8 mouse cellular contexts compared by ENCODE assay signal in the genomic region with DNA sequence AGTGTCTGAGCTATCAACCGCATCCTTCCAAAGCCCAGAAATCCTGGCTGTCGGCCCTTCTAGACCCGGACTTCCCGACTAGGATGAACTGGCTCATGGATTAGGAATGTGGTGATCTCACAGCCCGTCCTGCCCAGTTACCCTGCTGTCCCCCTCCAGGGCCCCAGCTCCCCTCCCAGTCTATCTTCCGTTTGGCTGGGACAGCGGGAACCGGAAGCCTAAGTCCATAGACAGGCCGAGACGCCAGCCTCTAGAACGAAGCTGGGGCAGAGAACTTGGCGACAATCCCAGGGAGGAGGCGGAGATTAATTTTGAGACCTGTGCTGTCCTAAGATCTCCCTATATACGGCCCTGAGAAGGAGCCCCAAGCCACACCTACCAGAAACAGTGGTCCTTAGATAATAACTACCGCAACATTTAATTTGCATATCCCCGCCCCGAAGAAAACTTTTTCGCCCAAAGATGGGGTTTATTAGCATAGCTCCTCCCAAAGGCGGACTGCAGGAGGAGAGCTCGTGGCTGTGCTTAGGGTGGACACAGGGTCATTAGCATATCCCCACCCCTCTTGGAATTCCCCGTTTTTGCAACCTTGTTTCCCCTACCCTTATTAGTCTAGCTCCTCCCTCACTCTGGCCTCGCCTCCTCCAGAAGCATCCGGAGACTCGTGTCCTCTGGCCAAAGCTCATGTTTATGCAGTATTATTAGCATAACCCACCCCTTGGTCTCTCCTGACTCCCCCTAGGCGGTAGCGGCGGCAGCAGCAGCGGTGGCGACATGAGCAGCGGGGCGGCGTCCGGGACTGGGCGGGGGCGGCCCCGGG. TPM values are rescaled to one million over a fixed set of nuclear protein-coding genes. Genes with fewer than 3 reads are reported as not detected.
DNase-seq lines count a peak whose midpoint lies in the region; ATAC-seq and TF ChIP-seq lines count a peak whose summit lies in the region.

A gene (plus strand): TSS at position 720 of the 820 bp plus-strand sequence.

- WGBS in forebrain, embryonic 13.5 days, result under 1% methylated on average over 36 of the region's 36 CpGs
- WGBS in large intestine, adult 2 months, result under 1% methylated on average over 36 of the region's 36 CpGs
- WGBS in liver, postnatal 0 days (ENCODE audit: insufficient replicate concordance), result under 1% methylated on average over 36 of the region's 36 CpGs
- WGBS in neural tube, embryonic 14.5 days, result under 1% methylated on average over 36 of the region's 36 CpGs

- peaks cover 59% of the 10 kb centered on the region for H3K4me1 ChIP-seq in E14TG2a.4 (replicated peaks; ENCODE audit: low read depth, low read length)
- peaks cover 37% of the 10 kb centered on the region for H3K4me1 ChIP-seq in forebrain, embryonic 13.5 days
- H3K4me1 ChIP-seq in liver, postnatal 0 days (ENCODE audit: insufficient read depth), result peaks cover 19% of the 10 kb centered on the region
- peaks cover 13% of the 10 kb centered on the region; the same call in 1 of the 2 replicates for H3K4me1 ChIP-seq in neural tube, embryonic 14.5 days (ENCODE audit: control insufficient read depth, insufficient read depth, low read length)

- peak; percentile 70 for TF ChIP-seq EP300 in liver, postnatal 0 days (IDR thresholded peaks at IDR 0.05; ENCODE audit: low read depth)

- H3K4me2 ChIP-seq in forebrain, embryonic 13.5 days, result peak within 1 kb of the TSS; percentile 77
- H3K4me2 ChIP-seq in liver, postnatal 0 days (ENCODE audit: low read depth, low read length), result peak within 1 kb of the TSS; percentile 99
- H3K4me2 ChIP-seq in neural tube, embryonic 14.5 days (ENCODE audit: low read depth, low read length), result peak within 1 kb of the TSS; percentile 89

- peak; percentile 98 for DNase-seq in c-Kit-positive CD71-positive TER-119-positive erythroid progenitor cells, embryonic 14.5 days (ENCODE audit: low spot score)
- DNase-seq in heart, postnatal 10 days, result peak; percentile 96
- peak; percentile 99 for DNase-seq in large intestine, adult 2 months (ENCODE audit: low read depth, low spot score)
- DNase-seq in liver, postnatal 0 days, result peak; percentile 89
- peak; percentile 89 for DNase-seq in testis, postnatal 10 days (ENCODE audit: low spot score)

- H3K27ac ChIP-seq in forebrain, embryonic 13.5 days, result peak within 1 kb of the TSS; percentile 85
- H3K27ac ChIP-seq in liver, postnatal 0 days (ENCODE audit: low read depth), result peak within 1 kb of the TSS; percentile 98
- H3K27ac ChIP-seq in neural tube, embryonic 14.5 days (ENCODE audit: low read depth, low read length), result peak within 1 kb of the TSS; percentile 83

- peaks cover 28% of the 10 kb centered on the region for H3K36me3 ChIP-seq in E14TG2a.4 (ENCODE audit: insufficient read depth, low read length)
- H3K36me3 ChIP-seq in forebrain, embryonic 13.5 days (ENCODE audit: poor library complexity, severe bottlenecking), result peaks cover 12% of the 10 kb centered on the region
- H3K36me3 ChIP-seq in liver, postnatal 0 days (replicated peaks; ENCODE audit: insufficient read depth, low read length), result peaks cover 13% of the 10 kb centered on the region
- H3K36me3 ChIP-seq in neural tube, embryonic 14.5 days (ENCODE audit: control insufficient read depth, insufficient read depth, low read length), result peaks cover 4% of the 10 kb centered on the region

- TF ChIP-seq CTCF in E14TG2a.4 (conservative IDR thresholded peaks at IDR 0.05; ENCODE audit: low read length), result no peak
- peak; percentile 37 for TF ChIP-seq CTCF in liver, postnatal 0 days (IDR thresholded peaks at IDR 0.05; ENCODE audit: low read depth)

- H3K4me3 ChIP-seq in E14TG2a.4 (replicated peaks; ENCODE audit: low read length), result peak within 1 kb of the TSS; percentile 99
- peak within 1 kb of the TSS; percentile 47 for H3K4me3 ChIP-seq in forebrain, embryonic 13.5 days
- H3K4me3 ChIP-seq in liver, postnatal 0 days (ENCODE audit: low read depth, low read length), result peak within 1 kb of the TSS; percentile 93
- peak within 1 kb of the TSS; percentile 55 for H3K4me3 ChIP-seq in neural tube, embryonic 14.5 days (ENCODE audit: low read depth, low read length)

- intact Hi-C loops in heart, postnatal 10 days (cut with DNase I), result no loop called here

- peak within 1 kb of the TSS; percentile 65 for H3K9ac ChIP-seq in forebrain, embryonic 13.5 days
- peak within 1 kb of the TSS; percentile 85 for H3K9ac ChIP-seq in liver, postnatal 0 days (replicated peaks)
- H3K9ac ChIP-seq in neural tube, embryonic 14.5 days (replicated peaks; ENCODE audit: low read depth, low read length), result peak within 1 kb of the TSS; percentile 57

- no peaks in the 10 kb centered on the region; the same call in 1 of the 2 replicates for H3K27me3 ChIP-seq in E14TG2a.4 (ENCODE audit: insufficient read depth, low read length)
- peaks cover 26% of the 10 kb centered on the region for H3K27me3 ChIP-seq in forebrain, embryonic 13.5 days
- H3K27me3 ChIP-seq in liver, postnatal 0 days (ENCODE audit: insufficient read depth, low read length), result no peaks in the 10 kb centered on the region
- H3K27me3 ChIP-seq in neural tube, embryonic 14.5 days (ENCODE audit: control insufficient read depth, insufficient read depth, low read length), result no peaks in the 10 kb centered on the region

- H3K9me3 ChIP-seq in E14TG2a.4 (ENCODE audit: low read length), result no peaks in the 10 kb centered on the region
- H3K9me3 ChIP-seq in forebrain, embryonic 13.5 days (replicated peaks), result no peaks in the 10 kb centered on the region
- no peaks in the 10 kb centered on the region for H3K9me3 ChIP-seq in liver, postnatal 0 days (ENCODE audit: low read length)
- H3K9me3 ChIP-seq in neural tube, embryonic 14.5 days (ENCODE audit: control insufficient read depth, low read length), result no peaks in the 10 kb centered on the region

- peak; percentile 70 for ATAC-seq in forebrain, embryonic 13.5 days
- peak; percentile 86 for ATAC-seq in liver, postnatal 0 days
- peak; percentile 75 for ATAC-seq in neural tube, embryonic 14.5 days (ENCODE audit: low read depth)

RNA-seq across cellular contexts. Expression of the gene that starts here (rescaled TPM):
- 9.4 and 10.2 TPM in 2 replicates for polyA plus RNA-seq in forebrain, embryonic 13.5 days (2015; fragmentation: Nextera tagmentation; extraction: Ambion mirVana)
- 10 to 100 TPM; 71.6 to 75.7 TPM for total RNA-seq in heart, postnatal 10 days (2021)
- polyA plus RNA-seq in large intestine, adult 2 months (2012; rRNA removed), result 112 and 124 TPM in 2 replicates
- polyA plus RNA-seq in liver, postnatal 0 days (2015; fragmentation: Nextera tagmentation; extraction: Ambion mirVana), result 25.4 and 31.4 TPM in 2 replicates
- polyA plus RNA-seq in neural tube, embryonic 14.5 days (2014; fragmentation: Nextera tagmentation; extraction: Ambion mirVana), result 9.0 and 13.7 TPM in 2 replicates

Comparison
In these comparisons a context has a peak if more than half of its experiments do, and no peak if none do; other contexts are left out.
1. Peak in every context shown above with its lines: DNase-seq, ATAC-seq, H3K4me3 ChIP-seq and H3K27ac ChIP-seq.
2. H3K4me3 ChIP-seq: peak in every context shown above with its lines; median percentile 99 in E14TG2a.4; 93 in liver, postnatal 0 days; 55 in neural tube, embryonic 14.5 days; 47 in forebrain, embryonic 13.5 days.